Mouse (Mus musculus) lung, adult 18-20 months (tissue): ENCODE measurements around the gene Itm2b.

Source experiments
- DNase-seq, 2 experiments: peaks; one replicate each; pipeline ENCODE4 v3.0.0; 2022; ENCODE audit warnings: mixed read lengths in 2 of 2

Itm2b gene

DNA sequence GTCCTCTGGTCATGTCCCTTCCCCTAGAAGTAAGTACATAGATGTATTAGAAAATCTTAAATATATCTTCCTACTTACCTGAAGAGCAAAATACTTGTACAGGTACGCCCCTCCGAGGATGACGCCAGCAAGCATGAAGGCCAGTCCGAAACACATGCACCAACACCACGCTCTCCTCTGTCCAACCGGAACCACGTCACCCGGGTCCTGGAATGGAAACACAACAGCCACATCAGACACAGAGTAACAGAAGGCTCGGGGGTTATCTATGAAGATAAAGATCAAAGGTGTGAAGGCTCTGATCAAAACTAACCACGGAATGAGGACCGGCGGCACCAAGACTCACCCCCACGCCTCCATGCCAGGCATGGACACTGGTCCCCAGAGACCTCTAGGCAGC lies 16.9 kb downstream of the Itm2b start:
- DNase-seq = no peak

DNA sequence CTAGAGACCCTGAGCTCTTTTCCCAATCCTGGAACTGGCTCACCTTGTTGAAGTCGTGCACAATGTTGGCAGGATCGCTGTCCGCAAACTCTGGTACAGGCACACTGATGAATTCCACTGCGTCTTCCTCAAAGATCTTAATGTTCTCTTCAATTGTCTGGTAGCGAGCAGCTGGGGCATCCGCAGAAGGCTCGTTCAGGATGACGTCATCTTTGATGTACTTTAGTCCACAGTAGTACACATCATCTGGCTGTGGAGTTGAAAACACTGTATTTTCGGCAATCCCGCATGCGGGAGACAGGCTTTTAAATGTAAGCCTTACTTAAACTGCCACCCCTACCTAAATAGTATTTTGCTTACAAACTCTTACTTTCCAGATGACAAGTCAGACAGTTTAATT lies 18.8 kb downstream of the Itm2b start:
- no peak for DNase-seq

DNA sequence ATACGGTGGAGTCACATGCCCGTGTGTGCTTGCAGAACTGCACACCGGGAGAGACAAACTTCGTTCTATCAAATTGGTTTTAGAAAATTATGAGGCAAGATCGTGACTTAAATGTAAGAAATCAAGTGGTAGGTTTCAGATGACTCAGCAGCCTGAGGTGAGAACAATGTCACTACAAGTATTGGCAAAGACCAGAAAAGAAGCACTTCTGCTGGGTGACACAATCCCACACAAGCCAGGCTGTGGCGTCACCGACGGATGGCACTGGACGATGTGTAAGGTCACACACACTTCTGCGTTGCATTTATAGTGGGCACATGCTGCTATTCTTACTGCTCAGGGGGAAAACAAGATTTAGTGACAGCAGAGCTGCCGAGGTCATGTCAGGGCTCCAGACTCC lies 21.3 kb downstream of the Itm2b start:
- DNase-seq = no peak

DNA sequence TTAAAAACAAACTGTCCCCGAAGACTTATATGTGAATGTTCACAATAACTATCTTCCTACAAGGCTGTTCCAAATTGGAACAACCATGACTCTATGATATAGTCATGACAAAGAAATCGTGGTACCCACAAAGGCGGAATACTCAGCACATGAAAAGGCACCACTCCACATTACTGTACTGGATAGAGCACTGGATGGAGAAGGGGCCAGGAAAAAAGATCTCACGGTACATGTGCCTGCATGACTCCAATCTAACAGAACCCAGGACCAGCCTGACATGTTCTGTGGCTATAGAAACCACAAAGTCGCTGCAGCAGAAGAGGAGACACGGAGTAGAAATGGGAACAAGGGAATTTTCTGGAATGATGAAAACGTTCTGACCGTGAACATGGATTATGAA lies 30.4 kb downstream of the Itm2b start:
- no peak for DNase-seq

GRCm38 (mm10) chr14:73351118-73351517 lies 34.0 kb downstream of the Itm2b start:
- no peak for DNase-seq

GRCm38 (mm10) chr14:73350029-73350428 lies 35.1 kb downstream of the Itm2b start:
- no peak for DNase-seq

DNA sequence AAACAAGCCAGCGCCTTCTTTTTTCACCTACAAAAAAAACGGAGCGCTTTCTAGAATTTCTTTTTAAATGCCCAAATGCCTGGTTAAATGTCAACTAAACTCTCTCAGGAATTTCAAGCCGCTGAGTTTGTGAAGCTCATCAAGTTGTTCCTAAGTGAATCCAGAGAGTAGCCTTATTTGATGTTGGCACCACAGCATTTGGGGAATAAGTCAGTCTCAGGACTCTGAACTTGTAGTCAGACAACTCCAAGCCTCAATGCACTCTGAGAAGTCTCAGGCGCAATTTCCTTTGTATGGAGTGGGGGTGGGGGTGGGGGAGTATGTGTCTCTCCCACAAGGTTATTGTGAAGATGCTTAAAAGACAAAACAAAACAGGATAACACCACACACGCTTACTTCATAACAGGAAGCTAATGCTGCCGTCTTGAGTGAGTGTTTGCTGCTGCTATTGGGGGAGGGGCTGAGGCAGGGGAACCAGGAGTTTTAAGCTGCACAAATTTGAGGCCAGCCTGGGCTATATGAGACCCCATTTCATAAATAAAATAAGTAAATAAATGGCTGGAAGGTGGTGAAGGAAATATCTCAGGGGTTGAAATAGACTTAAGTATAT lies 35.9 kb downstream of the Itm2b start:
- no peak for DNase-seq

- DNase-seq = no peak
Measured at GRCm38 (mm10) chr14:73347302-73347701, 37.8 kb downstream of the Itm2b start.

DNA sequence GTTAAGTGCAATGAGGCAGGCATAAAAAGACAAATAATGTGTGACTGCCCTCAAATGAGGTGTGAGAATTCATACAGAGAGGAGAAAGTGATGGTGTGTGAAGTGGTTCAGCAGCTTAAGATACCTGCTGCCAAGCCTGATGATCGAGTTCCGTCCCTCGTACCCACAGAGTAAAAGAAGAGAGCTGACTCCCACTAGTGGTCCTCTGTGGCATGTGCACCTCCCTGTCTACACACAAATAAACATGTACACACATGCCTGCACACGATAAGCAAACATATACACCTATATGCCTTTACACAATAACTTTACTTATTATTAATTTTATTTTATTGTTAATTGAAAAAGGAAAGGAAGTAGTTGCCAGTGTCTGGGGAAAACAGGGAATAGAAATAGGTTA lies 39.5 kb downstream of the Itm2b start:
- no peak for DNase-seq

DNA sequence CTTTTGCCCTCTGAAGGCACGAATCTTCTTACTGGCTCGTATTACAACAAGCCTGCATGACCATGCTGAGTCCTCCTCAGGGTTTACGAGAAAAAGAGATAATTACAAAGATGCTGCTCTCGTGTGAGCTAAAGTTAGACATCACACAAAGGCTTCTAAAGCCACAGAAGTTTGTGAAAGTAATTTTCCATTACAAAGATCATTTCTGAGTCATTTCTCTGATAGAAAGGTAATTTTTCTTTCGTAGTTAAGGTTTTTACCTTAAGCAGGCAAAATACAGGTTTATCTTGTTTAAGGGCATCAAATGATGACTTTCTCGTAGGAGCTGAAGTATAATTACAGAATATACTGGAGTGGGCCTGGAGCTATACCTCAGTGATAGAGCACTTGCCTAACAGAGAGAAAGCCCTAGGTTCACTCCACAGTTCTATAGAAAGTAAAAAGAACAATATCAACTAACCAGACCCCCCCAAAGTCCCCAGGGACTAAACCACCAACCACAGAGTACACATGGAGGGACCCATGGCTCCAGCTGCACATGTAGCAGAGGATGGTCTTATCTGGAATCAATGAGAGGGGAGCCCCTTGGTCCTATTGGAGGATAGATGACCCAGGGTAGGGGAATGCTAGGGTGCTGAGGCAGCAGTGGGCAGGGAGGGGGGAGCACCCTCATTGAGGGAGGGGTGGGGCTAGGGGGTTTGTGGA lies 44.9 kb downstream of the Itm2b start:
- no peak for DNase-seq

GRCm38 (mm10) chr14:73339615-73340014 lies 45.5 kb downstream of the Itm2b start:
- DNase-seq = no peak

GRCm38 (mm10) chr14:73336316-73337080 lies 48.6 kb downstream of the Itm2b start:
- no peak for DNase-seq

DNA sequence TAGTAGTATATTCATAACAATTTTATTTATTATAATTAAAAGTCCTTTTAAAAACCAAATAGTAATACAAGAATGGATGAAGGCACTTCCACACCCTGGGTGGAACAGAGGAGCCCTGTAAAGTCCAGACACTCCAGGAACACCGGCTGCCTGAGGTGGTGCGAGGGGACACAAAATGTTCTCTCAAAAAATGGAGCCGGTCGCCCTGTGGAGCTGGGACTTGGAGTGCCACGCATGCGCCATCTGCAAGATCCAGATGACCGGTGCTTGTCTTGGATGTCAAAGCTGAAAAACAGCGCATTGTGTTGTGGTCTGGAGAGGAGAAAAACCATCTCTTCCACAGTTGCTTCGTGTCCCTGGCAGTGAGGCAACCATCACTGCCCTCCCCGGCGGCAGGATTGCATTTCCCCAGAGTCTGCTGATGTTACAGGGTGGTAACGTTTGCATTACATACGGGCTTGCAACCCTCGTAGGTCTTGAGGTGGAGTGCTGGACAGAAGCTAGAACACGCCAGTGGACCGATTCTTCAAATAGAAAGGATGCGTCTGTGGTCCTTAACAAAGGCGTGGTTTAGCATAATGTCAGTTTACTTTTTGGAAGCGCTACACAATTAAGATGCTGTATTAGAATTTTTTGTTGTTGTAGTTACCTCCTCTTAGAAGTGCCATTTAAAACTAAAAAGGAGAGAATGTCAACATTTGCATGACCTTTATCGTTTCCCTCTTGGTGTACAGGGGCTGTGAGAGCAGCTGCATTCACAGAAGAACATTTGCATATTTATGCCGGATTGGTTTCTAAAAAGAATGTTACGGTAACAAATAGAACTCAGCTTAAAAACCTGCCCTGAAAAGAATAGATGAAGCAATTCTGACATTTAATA lies 49.9 kb downstream of the Itm2b start:
- no peak for DNase-seq

DNA sequence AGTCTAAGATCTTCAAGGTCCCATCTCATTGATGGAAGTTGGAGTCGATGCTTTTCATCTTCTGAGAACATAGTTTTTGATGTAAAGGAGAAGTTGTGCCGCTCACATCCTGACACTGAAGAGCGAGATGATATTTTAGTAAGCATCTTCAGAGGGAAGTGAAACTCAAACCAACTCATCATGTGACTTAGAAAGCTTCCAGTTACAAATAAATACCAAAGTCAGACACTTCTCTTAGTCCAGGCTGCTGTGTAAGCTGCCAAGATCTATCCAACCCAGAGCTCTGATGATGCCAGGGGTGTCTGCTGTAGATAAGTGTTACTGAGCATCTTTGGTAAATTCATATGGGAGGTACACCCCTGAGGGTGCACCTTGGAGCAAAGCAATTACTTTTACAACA lies 51.2 kb downstream of the Itm2b start:
- DNase-seq = no peak

- DNase-seq = no peak
Measured at GRCm38 (mm10) chr14:73331386-73331785, 53.7 kb downstream of the Itm2b start.

DNA sequence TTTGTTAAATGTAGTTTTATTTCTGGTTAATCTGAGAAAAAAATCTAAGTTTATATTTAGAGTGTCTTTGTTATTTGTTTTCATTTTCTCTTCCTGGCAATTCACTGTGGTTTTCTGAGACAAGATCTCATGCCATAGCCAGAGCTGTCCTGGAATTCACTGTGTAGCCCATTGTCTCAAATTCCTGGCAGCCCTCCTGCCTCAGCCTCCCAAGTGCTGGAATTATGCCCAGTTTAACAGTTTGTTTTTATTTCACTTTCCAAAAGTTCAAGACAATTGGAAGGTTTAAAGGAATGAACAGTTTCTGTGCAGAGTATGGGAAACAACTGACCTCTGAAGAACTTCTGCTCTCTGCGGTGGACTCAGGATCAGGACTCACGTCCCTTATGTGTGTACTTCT lies 55.2 kb downstream of the Itm2b start:
- peak; percentile 20 to 27 for DNase-seq

- DNase-seq = no peak
Measured at GRCm38 (mm10) chr14:73326511-73326910, 58.6 kb downstream of the Itm2b start.

DNA sequence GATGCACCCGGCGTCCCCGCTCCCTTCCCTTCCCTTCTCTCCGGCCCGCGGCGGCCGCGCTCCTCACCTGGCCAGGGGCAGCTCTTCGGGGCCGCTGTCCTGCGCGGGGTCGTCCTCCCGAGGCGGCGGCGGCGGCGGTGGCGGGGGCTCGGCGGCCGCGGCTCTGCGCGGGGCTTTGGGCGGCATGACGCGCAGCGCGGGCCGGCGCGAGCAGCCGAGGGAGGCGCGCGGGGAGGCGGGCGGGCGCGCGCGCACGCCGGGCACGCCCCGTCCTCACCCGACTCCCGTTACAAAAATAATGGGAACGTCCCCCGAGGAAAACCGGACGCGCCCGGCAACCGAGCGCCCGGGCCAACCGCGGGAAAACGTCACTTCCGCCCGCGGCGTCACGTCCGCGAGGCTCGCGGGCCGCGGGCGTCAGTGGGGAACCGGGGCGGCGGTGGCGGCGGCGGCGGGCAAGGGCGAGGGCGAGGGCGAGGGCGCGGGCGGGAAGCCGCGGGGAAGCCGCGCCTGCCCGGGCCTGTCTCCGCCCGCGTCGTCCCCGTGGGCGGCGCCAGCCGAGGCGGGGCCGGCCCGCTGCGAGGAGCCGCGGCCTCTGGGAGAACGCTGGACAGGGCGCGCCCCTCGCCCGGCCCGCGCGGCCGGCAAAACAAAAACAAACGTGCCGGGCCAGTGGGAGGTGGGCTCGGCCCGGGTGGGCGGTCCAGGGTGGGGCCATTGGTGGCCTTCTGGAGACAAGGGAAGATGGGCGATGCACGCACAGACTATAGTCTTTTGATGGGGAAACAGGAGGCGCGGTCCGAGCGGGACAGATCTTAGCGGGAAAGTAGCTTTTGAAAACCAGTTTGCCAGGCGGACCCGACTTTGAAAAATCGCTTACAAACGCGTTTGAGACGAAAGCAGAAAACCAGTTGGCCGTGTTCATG lies 59.4 kb downstream of the Itm2b start, which contains the start of gene Rb1:
Gene Rb1, minus strand, starts transcription at position 367 of the 926 bp plus-strand sequence.
- DNase-seq = peak; percentile 89 to 91

DNA sequence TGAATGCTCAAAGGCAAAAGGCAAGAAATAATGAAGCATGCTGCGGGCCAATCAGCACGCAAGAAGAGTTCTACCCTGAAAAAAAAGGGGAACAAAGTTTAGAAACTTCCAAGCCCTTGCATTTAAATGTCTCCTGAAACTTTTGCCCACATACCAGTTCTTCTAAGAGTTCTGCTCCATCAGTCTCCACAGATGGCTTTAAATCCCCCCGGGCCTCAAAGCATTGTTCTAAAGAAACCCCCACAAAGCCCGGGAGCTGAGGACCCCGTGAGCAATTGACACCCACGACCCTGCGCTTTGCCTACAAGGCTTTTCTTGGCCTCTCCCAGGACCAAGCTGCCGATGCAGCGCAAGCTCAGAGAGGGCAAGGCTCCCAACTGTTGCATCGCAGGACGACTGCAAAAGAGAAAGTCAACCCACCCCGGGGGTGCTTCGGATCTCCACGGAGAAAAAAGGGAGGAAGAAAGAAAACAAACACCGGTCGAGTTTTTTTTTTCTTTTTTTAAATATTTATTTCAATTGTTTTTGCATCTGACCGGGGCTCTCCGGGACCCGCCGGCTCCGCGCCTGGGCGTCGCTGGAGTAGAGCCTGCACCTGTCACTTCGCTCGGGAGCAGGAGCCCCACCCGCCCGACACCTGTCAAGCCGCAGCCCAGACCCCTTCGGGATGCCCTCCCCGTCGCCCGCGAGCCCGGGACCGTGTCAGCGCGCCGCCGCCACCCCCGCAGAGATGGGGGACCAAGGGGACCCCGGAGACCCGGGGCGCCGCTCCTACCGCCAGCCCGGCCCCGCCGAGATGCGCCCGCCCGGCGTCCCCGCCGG lies 60.2 kb downstream of the Itm2b start:
- DNase-seq = peak; percentile 37 to 47

GRCm38 (mm10) chr14:73323965-73324364 lies 61.1 kb downstream of the Itm2b start:
- no peak for DNase-seq

- no peak for DNase-seq
Measured at GRCm38 (mm10) chr14:73322142-73322541, 62.9 kb downstream of the Itm2b start.
